Mouse (Mus musculus) lung, postnatal 14 days (tissue): ENCODE measurements around the gene Hagh.

Experiments
- DNase-seq: peaks from one replicate; pipeline ENCODE4 v3.0.0; 2021

Gene Hagh

GRCm38 (mm10) chr17:24887291-24888080, 47.5 kb downstream of the Hagh start:
- no peak for DNase-seq

GRCm38 (mm10) chr17:24888862-24889261, 48.9 kb downstream of the Hagh start:
- DNase-seq = no peak

GRCm38 (mm10) chr17:24890151-24891092, 50.5 kb downstream of the Hagh start:
- DNase-seq = no peak

GRCm38 (mm10) chr17:24891321-24891720, 51.4 kb downstream of the Hagh start:
- no peak for DNase-seq

- DNase-seq = no peak
Measured at GRCm38 (mm10) chr17:24892785-24893184, 52.8 kb downstream of the Hagh start.

- DNase-seq = no peak
Measured at GRCm38 (mm10) chr17:24893276-24893675, 53.3 kb downstream of the Hagh start.

GRCm38 (mm10) chr17:24894061-24894994, 54.4 kb downstream of the Hagh start:
- DNase-seq = no peak

- peak; percentile 81 for DNase-seq
Measured at GRCm38 (mm10) chr17:24894995-24895547, 55.1 kb downstream of the Hagh start, which contains the start of the genes Eme2 and Mrps34. Gene Eme2 (minus strand): TSS chr17:24895087. Gene Mrps34 (plus strand): TSS chr17:24895116.

GRCm38 (mm10) chr17:24895571-24896240, 55.8 kb downstream of the Hagh start:
- no peak for DNase-seq

GRCm38 (mm10) chr17:24896241-24896992, 56.5 kb downstream of the Hagh start, which contains the start of gene Nme3:
Gene Nme3 (plus strand): TSS chr17:24896500.
- peak; percentile 79 for DNase-seq

- DNase-seq = no peak
Measured at GRCm38 (mm10) chr17:24896993-24897269, 57.0 kb downstream of the Hagh start.

GRCm38 (mm10) chr17:24897600-24897999, 57.7 kb downstream of the Hagh start:
- DNase-seq = no peak

GRCm38 (mm10) chr17:24898041-24898854, 58.3 kb downstream of the Hagh start:
- DNase-seq = no peak

GRCm38 (mm10) chr17:24899153-24899552, 59.2 kb downstream of the Hagh start:
- no peak for DNase-seq

- DNase-seq = no peak
Measured at GRCm38 (mm10) chr17:24900014-24900413, 60.1 kb downstream of the Hagh start.

GRCm38 (mm10) chr17:24902124-24902523, 62.2 kb downstream of the Hagh start:
- DNase-seq = no peak

GRCm38 (mm10) chr17:24902671-24903474, 62.9 kb downstream of the Hagh start:
- no peak for DNase-seq

GRCm38 (mm10) chr17:24903767-24904166, 63.8 kb downstream of the Hagh start:
- no peak for DNase-seq

- no peak for DNase-seq
Measured at GRCm38 (mm10) chr17:24907591-24907990, 67.6 kb downstream of the Hagh start.
